Comparison of ENCODE assay signal across 33 mouse cellular contexts in genomic region chr1:172685178-172685577, GRCm38 (mm10). TPM values are rescaled to one million over a fixed set of nuclear protein-coding genes. Genes with fewer than 3 reads are reported as not detected.
DNase-seq lines count a peak whose midpoint lies in the region; ATAC-seq and TF ChIP-seq lines count a peak whose summit lies in the region.
"Had no signal": no experiment of that assay in that cellular context is flagged by ENCODE, and none has a peak within 500 bp of the region (broad histone marks: within the 10 kb centered on the region; RNA-seq: fewer than 3 reads in every experiment).

No protein-coding gene starts in this region.

- no peak overlapping the region for H3K27ac ChIP-seq in forebrain, embryonic 15.5 days (replicated peaks)
- no peak overlapping the region for H3K27ac ChIP-seq in forebrain, embryonic 14.5 days (ENCODE audit: low read depth, low read length)
- no peak overlapping the region for H3K27ac ChIP-seq in midbrain, postnatal 0 days (ENCODE audit: low read depth, low read length)
- no peak overlapping the region for H3K27ac ChIP-seq in midbrain, embryonic 16.5 days (ENCODE audit: low read length)
- H3K27ac ChIP-seq: heart, embryonic 10.5 days; heart, embryonic 15.5 days; hindbrain, embryonic 13.5 days; limb, embryonic 13.5 days; liver, embryonic 14.5 days; neural tube, embryonic 12.5 days had no signal

- no peaks in the 10 kb centered on the region for H3K9me3 ChIP-seq in forebrain, embryonic 15.5 days
- H3K9me3 ChIP-seq in forebrain, embryonic 14.5 days (replicated peaks; ENCODE audit: control insufficient read depth, low read length): no peaks in the 10 kb centered on the region
- no peaks in the 10 kb centered on the region for H3K9me3 ChIP-seq in midbrain, postnatal 0 days (ENCODE audit: low read length)
- H3K9me3 ChIP-seq in midbrain, embryonic 16.5 days (replicated peaks; ENCODE audit: control insufficient read depth, low read length, poor library complexity, severe bottlenecking): no peaks in the 10 kb centered on the region
- H3K9me3 ChIP-seq: heart, embryonic 10.5 days; heart, embryonic 15.5 days; neural tube, embryonic 12.5 days had no signal

- H3K4me3 ChIP-seq in forebrain, embryonic 15.5 days: no peak overlapping the region
- no peak overlapping the region for H3K4me3 ChIP-seq in forebrain, embryonic 14.5 days (ENCODE audit: low read depth, low read length)
- no peak overlapping the region for H3K4me3 ChIP-seq in midbrain, postnatal 0 days (ENCODE audit: low read depth, low read length)
- no peak overlapping the region for H3K4me3 ChIP-seq in midbrain, embryonic 16.5 days (ENCODE audit: low read depth, low read length)
- H3K4me3 ChIP-seq: erythroblast, embryonic 14.5 days; heart, embryonic 10.5 days; heart, embryonic 15.5 days; hindbrain, embryonic 13.5 days; limb, embryonic 13.5 days; neural tube, embryonic 12.5 days had no signal

- no peak overlapping the region for H3K9ac ChIP-seq in forebrain, embryonic 15.5 days (replicated peaks)
- H3K9ac ChIP-seq in forebrain, embryonic 14.5 days (ENCODE audit: low read length): no peak overlapping the region
- H3K9ac ChIP-seq in midbrain, postnatal 0 days (replicated peaks; ENCODE audit: low read length, poor library complexity, severe bottlenecking): no peak overlapping the region
- H3K9ac ChIP-seq in midbrain, embryonic 16.5 days (ENCODE audit: low read depth, low read length): no peak overlapping the region
- H3K9ac ChIP-seq: heart, embryonic 15.5 days; hindbrain, embryonic 13.5 days; limb, embryonic 13.5 days; liver, embryonic 14.5 days; lung, embryonic 14.5 days; neural tube, embryonic 12.5 days had no signal

- H3K4me1 ChIP-seq in forebrain, embryonic 15.5 days: no peaks in the 10 kb centered on the region
- H3K4me1 ChIP-seq in forebrain, embryonic 14.5 days (ENCODE audit: control insufficient read depth, insufficient read depth, low read length): no peaks in the 10 kb centered on the region
- no peaks in the 10 kb centered on the region for H3K4me1 ChIP-seq in midbrain, postnatal 0 days (ENCODE audit: insufficient read depth, low read length)
- H3K4me1 ChIP-seq in midbrain, embryonic 16.5 days (ENCODE audit: control insufficient read depth, insufficient read depth, low read length): no peaks in the 10 kb centered on the region
- H3K4me1 ChIP-seq: heart, embryonic 10.5 days; heart, embryonic 15.5 days; hindbrain, embryonic 13.5 days; limb, embryonic 13.5 days; neural tube, embryonic 12.5 days had no signal

- peak; percentile 64; the same call in 1 of the 2 replicates for ATAC-seq in forebrain, embryonic 15.5 days (replicated peaks)
- ATAC-seq in forebrain, embryonic 14.5 days: no peak
- no peak for ATAC-seq in midbrain, postnatal 0 days (ENCODE audit: low FRiP score)
- ATAC-seq in midbrain, embryonic 16.5 days: no peak
- ATAC-seq: CD4-positive, CD25-positive, alpha-beta regulatory T cell, adult 4 months; intestine, postnatal 0 days had no signal

- H3K27me3 ChIP-seq in forebrain, embryonic 15.5 days: no peaks in the 10 kb centered on the region
- H3K27me3 ChIP-seq in forebrain, embryonic 14.5 days (replicated peaks; ENCODE audit: control insufficient read depth, insufficient read depth, low read length): no peaks in the 10 kb centered on the region
- H3K27me3 ChIP-seq in midbrain, postnatal 0 days (ENCODE audit: insufficient read depth, low read length): no peaks in the 10 kb centered on the region
- no peaks in the 10 kb centered on the region for H3K27me3 ChIP-seq in midbrain, embryonic 16.5 days (ENCODE audit: control insufficient read depth, insufficient read depth, low read depth, low read length)
- H3K27me3 ChIP-seq: heart, embryonic 15.5 days; hindbrain, embryonic 13.5 days; limb, embryonic 13.5 days; neural tube, embryonic 12.5 days had no signal

- no peaks in the 10 kb centered on the region for H3K36me3 ChIP-seq in forebrain, embryonic 15.5 days
- H3K36me3 ChIP-seq in forebrain, embryonic 14.5 days (ENCODE audit: control insufficient read depth, insufficient read depth, low read length): no peaks in the 10 kb centered on the region
- H3K36me3 ChIP-seq in midbrain, postnatal 0 days (ENCODE audit: insufficient read depth, low read length): no peaks in the 10 kb centered on the region
- no peaks in the 10 kb centered on the region for H3K36me3 ChIP-seq in midbrain, embryonic 16.5 days (ENCODE audit: control insufficient read depth, insufficient read depth, low read length)
- H3K36me3 ChIP-seq: heart, embryonic 10.5 days; heart, embryonic 15.5 days; hindbrain, embryonic 13.5 days; limb, embryonic 13.5 days; neural tube, embryonic 12.5 days had no signal

- 72% methylated on average over 3 of the region's 3 CpGs for WGBS in forebrain, embryonic 15.5 days
- 82% methylated on average over 3 of the region's 3 CpGs for WGBS in forebrain, embryonic 14.5 days
- WGBS in midbrain, postnatal 0 days: 75% methylated on average over 3 of the region's 3 CpGs
- WGBS in midbrain, embryonic 16.5 days: 83% methylated on average over 3 of the region's 3 CpGs

- H3K4me2 ChIP-seq in forebrain, embryonic 15.5 days (replicated peaks): no peak overlapping the region
- H3K4me2 ChIP-seq in forebrain, embryonic 14.5 days (ENCODE audit: low read length): no peak overlapping the region
- H3K4me2 ChIP-seq in midbrain, postnatal 0 days (ENCODE audit: low read depth, low read length, poor library complexity, severe bottlenecking): no peak overlapping the region
- no peak overlapping the region for H3K4me2 ChIP-seq in midbrain, embryonic 16.5 days (ENCODE audit: low read length)
- H3K4me2 ChIP-seq: heart, embryonic 15.5 days; hindbrain, embryonic 13.5 days; limb, embryonic 13.5 days; lung, embryonic 14.5 days; neural tube, embryonic 12.5 days had no signal

- no peak for DNase-seq in forebrain, embryonic 14.5 days (ENCODE audit: low spot score)
- DNase-seq in midbrain, postnatal 0 days (ENCODE audit: low spot score): peak; percentile 26
- peak; percentile 12 for DNase-seq in adrenal gland, postnatal 14 days
- DNase-seq in gastrocnemius, postnatal 10 days: no peak
- DNase-seq in neural tube, embryonic 10.5 days (ENCODE audit: extremely low spot score, low spot score): no peak
- DNase-seq: cerebellum, adult 8-10 months; gastrocnemius, postnatal 14 days; heart, postnatal 36 days; kidney, postnatal 14 days; lung, embryonic 14.5 days; lung, postnatal 14 days; midbrain, embryonic 14.5 days; thymus, postnatal 4 days had no signal

- TF ChIP-seq CTCF in midbrain, postnatal 0 days (IDR thresholded peaks at IDR 0.05): no peak

RNA-seq across cellular contexts. Expression of gene Crp, which starts 12.7 kb away (rescaled TPM):
- polyA plus RNA-seq in forebrain, embryonic 15.5 days (2015; fragmentation: Nextera tagmentation; extraction: Ambion mirVana): 0.28 TPM in 1 of 2 replicates, not detected in the other
- polyA plus RNA-seq in forebrain, embryonic 14.5 days (2014; fragmentation: Nextera tagmentation; extraction: Ambion mirVana): 0.10 and 0.12 TPM in 2 replicates
- not detected in 2 replicates for total RNA-seq in midbrain, postnatal 0 days (2014; rRNA removed)
- not detected in 2 replicates for polyA plus RNA-seq in midbrain, postnatal 0 days (2015; fragmentation: Nextera tagmentation; extraction: Ambion mirVana)
- not detected in 2 replicates for polyA plus RNA-seq in midbrain, embryonic 16.5 days (2015; fragmentation: Nextera tagmentation; extraction: Ambion mirVana)
- 1.4 and 32.1 TPM in 2 replicates for total RNA-seq in adrenal gland, postnatal 14 days (2021)
- under 1 TPM in 1 of 2 experiments, not detected in 1; 0.16 TPM for total RNA-seq in gastrocnemius, postnatal 10 days (2021)
- total RNA-seq: adrenal gland, adult 18-20 months; gastrocnemius, postnatal 14 days; granulocyte monocyte progenitor cell, adult 5-6 weeks; heart, postnatal 36 days; layer of hippocampus, adult 18-20 months; layer of hippocampus, postnatal 10 days; left cerebral cortex, adult 18-20 months; left cerebral cortex, postnatal 25 days had no signal
- polyA plus RNA-seq: CD4-positive, CD25-positive, alpha-beta regulatory T cell, adult 4 months; cortical plate, adult 2 months; embryonic facial prominence, embryonic 14.5 days; erythroblast, embryonic 14.5 days; forebrain, embryonic 11.5 days; heart, embryonic 15.5 days; limb, embryonic 13.5 days; lung, embryonic 14.5 days; midbrain, embryonic 14.5 days had no signal

RNA-seq across cellular contexts. Expression of gene Dusp23, which starts 52.4 kb away (rescaled TPM):
- polyA plus RNA-seq in forebrain, embryonic 15.5 days (2015; fragmentation: Nextera tagmentation; extraction: Ambion mirVana): 6.4 TPM in 2 replicates
- polyA plus RNA-seq in forebrain, embryonic 14.5 days (2014; fragmentation: Nextera tagmentation; extraction: Ambion mirVana): 6.2 and 7.1 TPM in 2 replicates
- total RNA-seq in midbrain, postnatal 0 days (2014; rRNA removed): 1.8 and 3.3 TPM in 2 replicates
- 7.2 and 8.3 TPM in 2 replicates for polyA plus RNA-seq in midbrain, postnatal 0 days (2015; fragmentation: Nextera tagmentation; extraction: Ambion mirVana)
- 7.1 and 8.0 TPM in 2 replicates for polyA plus RNA-seq in midbrain, embryonic 16.5 days (2015; fragmentation: Nextera tagmentation; extraction: Ambion mirVana)
- 11.6 and 12.4 TPM in 2 replicates for total RNA-seq in adrenal gland, postnatal 14 days (2021)
- 10 to 100 TPM; 15.7 to 17.7 TPM for total RNA-seq in gastrocnemius, postnatal 10 days (2021)
- polyA plus RNA-seq: erythroblast, embryonic 14.5 days had no signal

Comparison
In these comparisons a context has a peak if more than half of its experiments do, and no peak if none do; other contexts are left out.
1. DNase-seq: peak in midbrain, postnatal 0 days (single experiment) and adrenal gland, postnatal 14 days (single experiment); none in forebrain, embryonic 14.5 days (single experiment), gastrocnemius, postnatal 10 days (single experiment) and neural tube, embryonic 10.5 days (single experiment).